ENCODE assay signal across 8 mouse cellular contexts in genomic region chr11:54521927-54522528, GRCm38 (mm10). TPM values are rescaled to one million over a fixed set of nuclear protein-coding genes. Genes with fewer than 3 reads are reported as not detected.
A peak's percentile ranks its signal among the peaks of the same experiment; 100 is the strongest.
DNase-seq lines count a peak whose midpoint lies in the region; ATAC-seq and TF ChIP-seq lines count a peak whose summit lies in the region.

No protein-coding gene starts in this region.

- no peak for ATAC-seq in embryonic facial prominence, embryonic 14.5 days (ENCODE audit: low read depth)
- no peak for ATAC-seq in hindbrain, embryonic 16.5 days

- no peaks in the 10 kb centered on the region for H3K36me3 ChIP-seq in E14TG2a.4 (ENCODE audit: insufficient read depth, low read length)
- H3K36me3 ChIP-seq in embryonic facial prominence, embryonic 14.5 days (ENCODE audit: control insufficient read depth, insufficient read depth, low read length): no peaks in the 10 kb centered on the region
- H3K36me3 ChIP-seq in hindbrain, embryonic 16.5 days (ENCODE audit: control insufficient read depth, insufficient read depth, low read length): no peaks in the 10 kb centered on the region
- H3K36me3 ChIP-seq in macrophage (ENCODE audit: inconsistent target): no peaks in the 10 kb centered on the region

- H3K4me1 ChIP-seq in E14TG2a.4 (replicated peaks; ENCODE audit: low read depth, low read length): peaks cover 21% of the 10 kb centered on the region
- H3K4me1 ChIP-seq in embryonic facial prominence, embryonic 14.5 days (ENCODE audit: control insufficient read depth, insufficient read depth, low read length): peaks cover 16% of the 10 kb centered on the region
- peaks cover 12% of the 10 kb centered on the region for H3K4me1 ChIP-seq in hindbrain, embryonic 16.5 days (ENCODE audit: control insufficient read depth, insufficient read depth, low read depth, low read length)

- no peak for TF ChIP-seq CTCF in E14TG2a.4 (conservative IDR thresholded peaks at IDR 0.05; ENCODE audit: low read length)

- H3K27me3 ChIP-seq in E14TG2a.4 (ENCODE audit: insufficient read depth, low read length): no peaks in the 10 kb centered on the region
- no peaks in the 10 kb centered on the region for H3K27me3 ChIP-seq in embryonic facial prominence, embryonic 14.5 days (replicated peaks; ENCODE audit: control insufficient read depth, insufficient read depth, low read length)
- H3K27me3 ChIP-seq in hindbrain, embryonic 16.5 days (replicated peaks; ENCODE audit: control insufficient read depth, insufficient read depth, low read length): no peaks in the 10 kb centered on the region

- no peaks in the 10 kb centered on the region for H3K9me3 ChIP-seq in E14TG2a.4 (ENCODE audit: low read length)
- H3K9me3 ChIP-seq in embryonic facial prominence, embryonic 14.5 days (ENCODE audit: control insufficient read depth, low read length): no peaks in the 10 kb centered on the region
- H3K9me3 ChIP-seq in hindbrain, embryonic 16.5 days (ENCODE audit: control insufficient read depth, low read length): no peaks in the 10 kb centered on the region

- H3K4me3 ChIP-seq in E14TG2a.4 (replicated peaks; ENCODE audit: low read length) (peak overlapping the region; percentile 99), macrophage (ENCODE audit: inconsistent target) (peak overlapping the region; percentile 80)
- peak overlapping the region; percentile 85 for H3K4me3 ChIP-seq in embryonic facial prominence, embryonic 14.5 days (ENCODE audit: low read depth, low read length)
- H3K4me3 ChIP-seq in hindbrain, embryonic 16.5 days (ENCODE audit: low read length): peak overlapping the region; percentile 97

- WGBS in embryonic facial prominence, embryonic 14.5 days: 1% methylated on average over 18 of the region's 18 CpGs
- WGBS in hindbrain, embryonic 16.5 days: 3% methylated on average over 18 of the region's 18 CpGs
- 3% methylated on average over 15 of the region's 18 CpGs for WGBS in macrophage (ENCODE audit: missing documents)

- H3K4me2 ChIP-seq in embryonic facial prominence, embryonic 14.5 days (ENCODE audit: low read depth, low read length): peak overlapping the region; percentile 66
- H3K4me2 ChIP-seq in hindbrain, embryonic 16.5 days (ENCODE audit: low read length): peak overlapping the region; percentile 84

- H3K9ac ChIP-seq in embryonic facial prominence, embryonic 14.5 days (ENCODE audit: low read depth, low read length): peak overlapping the region; percentile 77
- peak overlapping the region; percentile 73 for H3K9ac ChIP-seq in hindbrain, embryonic 16.5 days (ENCODE audit: low read depth, low read length)

- peak overlapping the region; percentile 98 for H3K27ac ChIP-seq in embryonic facial prominence, embryonic 14.5 days (replicated peaks; ENCODE audit: low read depth, low read length)
- peak overlapping the region; percentile 90 for H3K27ac ChIP-seq in hindbrain, embryonic 16.5 days (ENCODE audit: low read depth, low read length)
- peak overlapping the region; percentile 84 for H3K27ac ChIP-seq in macrophage

- DNase-seq in embryo, embryonic 11 days: peak; percentile 18
- no peak for DNase-seq in embryo, embryonic 9.5 days (ENCODE audit: extremely low spot score)
- DNase-seq in embryonic facial prominence, embryonic 14.5 days (ENCODE audit: low spot score): no peak
- DNase-seq in thymus, postnatal 4 days: peak; percentile 15
- no peak for DNase-seq in left cerebral cortex, postnatal 10 days (ENCODE audit: extremely low spot score in 1 of 2, low spot score in 2 of 2)

- H3K79me2 ChIP-seq in macrophage (ENCODE audit: inconsistent target): peaks cover 40% of the 10 kb centered on the region

- intact Hi-C loops in left cerebral cortex, postnatal 10 days (cut with DNase I): loop anchor here (5.0 kb wide), 1 partner anchor 80 kb away; no protein-coding TSS in a partner anchor

RNA-seq across cellular contexts. Expression of gene Rapgef6, which starts 0.6 kb away (rescaled TPM):
- 24.0 and 27.1 TPM in 2 replicates for polyA plus RNA-seq in embryonic facial prominence, embryonic 14.5 days (2014; fragmentation: Nextera tagmentation; extraction: Ambion mirVana)
- 35.1 and 37.4 TPM in 2 replicates for polyA plus RNA-seq in hindbrain, embryonic 16.5 days (2015; fragmentation: Nextera tagmentation; extraction: Ambion mirVana)
- total RNA-seq in macrophage (2018; cell fraction: chromatin; rRNA removed): 100 to 1,000 TPM in 21 of 26 experiments, 10 to 100 TPM in 5; 57.5 to 275 (median 119) TPM
- total RNA-seq in macrophage (2018; cell fraction: cytosol; rRNA removed): 10 to 100 TPM; 17.8 to 58.5 (median 31.8) TPM
- 100 to 1,000 TPM in 1 of 26 experiments, 10 to 100 TPM in 25; 28.6 to 120 (median 67.1) TPM for total RNA-seq in macrophage (2018; cell fraction: nucleus; rRNA removed)
- 12.9 to 29.7 TPM (median 20.6 TPM) in 3 replicates for polyA plus RNA-seq in macrophage (2018)
- 10 to 100 TPM; 31.5 to 32.1 TPM for total RNA-seq in left cerebral cortex, postnatal 10 days (2021)

Comparison
In these comparisons a context has a peak if more than half of its experiments do, and no peak if none do; other contexts are left out.
1. DNase-seq: peak in embryo, embryonic 11 days (single experiment) and thymus, postnatal 4 days (single experiment); none in embryo, embryonic 9.5 days (single experiment), embryonic facial prominence, embryonic 14.5 days (single experiment) and left cerebral cortex, postnatal 10 days (0 of 2).
2. Peak in every context shown above with its lines, with median percentiles within 50 percentile points of each other: H3K4me3 ChIP-seq and H3K27ac ChIP-seq.